Mouse (Mus musculus): Measurements from ENCODE around the gene Tada2a. TPM values are rescaled to one million over a fixed set of nuclear protein-coding genes. Genes with fewer than 3 reads are reported as not detected.
A peak's percentile ranks its signal among the peaks of the same experiment; 100 is the strongest.

Gene Tada2a
- polyA plus RNA-seq, 1 experiment from 2014 or later, result 29.1 TPM

GRCm38 (mm10) chr11:84069034-84069370, 60.4 kb downstream of the Tada2a start, which contains the start of gene Dusp14:
Gene Dusp14 (minus strand): TSS chr11:84069261.
- ATAC-seq, result no peak
- H3K9ac ChIP-seq (ENCODE audit: low read depth, low read length), result peak within 1 kb of the TSS; percentile 76
- peak within 1 kb of the TSS; percentile 80 for H3K4me2 ChIP-seq (ENCODE audit: low read length)
- H3K27me3 ChIP-seq (replicated peaks; ENCODE audit: control insufficient read depth, insufficient read depth, low read length), result peaks cover 8% of the 10 kb centered on the region
- H3K9me3 ChIP-seq (ENCODE audit: control insufficient read depth, low read length), result no peaks in the 10 kb centered on the region
- H3K27ac ChIP-seq (ENCODE audit: low read depth, low read length), result peak within 1 kb of the TSS; percentile 55
- 13% methylated on average over 11 of the region's 11 CpGs for WGBS
- peaks cover 14% of the 10 kb centered on the region for H3K4me1 ChIP-seq (ENCODE audit: control insufficient read depth, insufficient read depth, low read depth, low read length)
- peak within 1 kb of the TSS; percentile 76 for H3K4me3 ChIP-seq (ENCODE audit: low read length)
- H3K36me3 ChIP-seq (ENCODE audit: control insufficient read depth, insufficient read depth, low read length), result no peaks in the 10 kb centered on the region

DNA sequence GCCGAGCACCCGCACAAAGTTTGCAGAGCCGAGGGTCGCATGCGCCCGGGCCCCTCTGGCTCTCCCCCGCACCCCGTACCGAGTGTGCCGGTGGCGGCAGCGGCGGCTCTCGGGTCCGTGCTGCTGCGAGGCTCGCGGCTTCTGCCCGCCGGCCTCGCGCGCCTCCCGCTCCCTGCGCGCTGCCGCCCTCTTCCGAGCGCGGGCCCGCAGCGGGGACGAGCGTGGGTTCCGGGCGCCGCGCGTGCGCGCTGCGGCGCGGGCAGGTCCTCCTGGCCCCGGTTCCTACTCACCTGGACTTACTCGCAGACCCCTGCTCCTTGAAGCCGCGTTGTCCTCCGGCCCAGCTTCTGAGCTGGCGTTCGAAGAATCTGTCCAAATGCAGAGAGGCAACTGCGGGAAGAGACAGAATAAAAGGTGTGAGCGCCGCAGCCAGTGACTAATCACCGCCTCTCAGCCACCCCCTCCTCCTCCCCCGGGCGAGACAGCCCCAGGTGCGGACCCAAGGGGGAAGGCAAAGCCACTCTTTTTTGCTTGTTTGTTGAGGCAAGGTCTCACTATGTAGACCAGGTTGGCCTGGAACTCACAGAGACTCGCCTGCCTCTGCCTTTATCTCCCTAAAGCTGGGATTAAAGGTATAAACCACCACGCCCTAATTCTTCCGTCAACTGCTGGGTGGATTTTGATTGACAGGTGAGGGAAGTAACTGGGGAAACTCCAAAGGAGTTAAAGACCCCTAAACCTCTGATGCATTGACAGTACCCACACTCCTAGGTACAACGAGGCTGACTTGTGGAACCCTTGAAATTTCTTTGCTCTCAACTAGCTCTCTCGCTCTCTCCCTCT, 61.0 kb downstream of the Tada2a start:
- Histone ChIP-seq H3K4me3 (ENCODE audit: low read length) (peak overlapping the region; percentile 76), H3K27ac (ENCODE audit: low read depth, low read length) (peak overlapping the region; percentile 55), H3K9ac (ENCODE audit: low read depth, low read length) (peak overlapping the region; percentile 76), H3K4me1 (ENCODE audit: control insufficient read depth, insufficient read depth, low read depth, low read length) (peaks cover 14% of the 10 kb centered on the region), H3K9me3 (ENCODE audit: control insufficient read depth, low read length) (no peaks in the 10 kb centered on the region), H3K27me3 (replicated peaks; ENCODE audit: control insufficient read depth, insufficient read depth, low read length) (peaks cover 8% of the 10 kb centered on the region), H3K36me3 (ENCODE audit: control insufficient read depth, insufficient read depth, low read length) (no peaks in the 10 kb centered on the region), H3K4me2 (ENCODE audit: low read length) (peak overlapping the region; percentile 80)
- ATAC-seq, result peak; percentile 78
- 3% methylated on average over 44 of the region's 63 CpGs for WGBS

- peak; percentile 69 for ATAC-seq
Observed at GRCm38 (mm10) chr11:84067720-84068190, 61.6 kb downstream of the Tada2a start.

GRCm38 (mm10) chr11:84066927-84067645, 62.3 kb downstream of the Tada2a start:
- peaks cover 8% of the 10 kb centered on the region for H3K27me3 ChIP-seq (replicated peaks; ENCODE audit: control insufficient read depth, insufficient read depth, low read length)
- H3K4me3 ChIP-seq (ENCODE audit: low read length), result peak overlapping the region; percentile 76
- no peaks in the 10 kb centered on the region for H3K36me3 ChIP-seq (ENCODE audit: control insufficient read depth, insufficient read depth, low read length)
- H3K4me2 ChIP-seq (ENCODE audit: low read length), result peak overlapping the region; percentile 80
- no peaks in the 10 kb centered on the region for H3K9me3 ChIP-seq (ENCODE audit: control insufficient read depth, low read length)
- WGBS, result 3% methylated on average over 18 of the region's 18 CpGs
- H3K9ac ChIP-seq (ENCODE audit: low read depth, low read length), result no peak overlapping the region; the same call in 1 of the 2 replicates
- no peak for ATAC-seq
- H3K27ac ChIP-seq (ENCODE audit: low read depth, low read length), result no peak overlapping the region
- H3K4me1 ChIP-seq (ENCODE audit: control insufficient read depth, insufficient read depth, low read depth, low read length), result peaks cover 14% of the 10 kb centered on the region

More at GRCm38 (mm10) chr11:84067720-84068190, 61.6 kb downstream of the Tada2a start:
- Histone ChIP-seq H3K4me2 (ENCODE audit: low read length) (peak overlapping the region; percentile 80), H3K9ac (ENCODE audit: low read depth, low read length) (peak overlapping the region; percentile 76), H3K27me3 (replicated peaks; ENCODE audit: control insufficient read depth, insufficient read depth, low read length) (peaks cover 8% of the 10 kb centered on the region), H3K36me3 (ENCODE audit: control insufficient read depth, insufficient read depth, low read length) (no peaks in the 10 kb centered on the region), H3K27ac (ENCODE audit: low read depth, low read length) (peak overlapping the region; percentile 55; the same call in 1 of the 2 replicates), H3K4me1 (ENCODE audit: control insufficient read depth, insufficient read depth, low read depth, low read length) (peaks cover 14% of the 10 kb centered on the region), H3K4me3 (ENCODE audit: low read length) (peak overlapping the region; percentile 76), H3K9me3 (ENCODE audit: control insufficient read depth, low read length) (no peaks in the 10 kb centered on the region)
- WGBS, result under 1% methylated on average over 21 of the region's 21 CpGs

- 1% methylated on average over 11 of the region's 11 CpGs for WGBS
- Histone ChIP-seq H3K27me3 (replicated peaks; ENCODE audit: control insufficient read depth, insufficient read depth, low read length) (peaks cover 8% of the 10 kb centered on the region), H3K9me3 (ENCODE audit: control insufficient read depth, low read length) (no peaks in the 10 kb centered on the region), H3K9ac (ENCODE audit: low read depth, low read length) (no peak overlapping the region), H3K27ac (ENCODE audit: low read depth, low read length) (no peak overlapping the region), H3K36me3 (ENCODE audit: control insufficient read depth, insufficient read depth, low read length) (no peaks in the 10 kb centered on the region), H3K4me3 (ENCODE audit: low read length) (no peak overlapping the region), H3K4me2 (ENCODE audit: low read length) (peak overlapping the region; percentile 8; the same call in 1 of the 2 replicates), H3K4me1 (ENCODE audit: control insufficient read depth, insufficient read depth, low read depth, low read length) (peaks cover 14% of the 10 kb centered on the region)
- ATAC-seq, result no peak
Observed at GRCm38 (mm10) chr11:84066071-84066481, 63.3 kb downstream of the Tada2a start.

GRCm38 (mm10) chr11:84063631-84064209, 65.7 kb downstream of the Tada2a start:
- 91% methylated on average over 3 of the region's 3 CpGs for WGBS
- H3K9ac ChIP-seq (ENCODE audit: low read depth, low read length), result no peak overlapping the region
- no peak overlapping the region for H3K4me3 ChIP-seq (ENCODE audit: low read length)
- ATAC-seq, result no peak
- no peaks in the 10 kb centered on the region for H3K9me3 ChIP-seq (ENCODE audit: control insufficient read depth, low read length)
- peaks cover 12% of the 10 kb centered on the region for H3K4me1 ChIP-seq (ENCODE audit: control insufficient read depth, insufficient read depth, low read depth, low read length)
- H3K27ac ChIP-seq (ENCODE audit: low read depth, low read length), result no peak overlapping the region
- H3K4me2 ChIP-seq (ENCODE audit: low read length), result no peak overlapping the region
- H3K36me3 ChIP-seq (ENCODE audit: control insufficient read depth, insufficient read depth, low read length), result no peaks in the 10 kb centered on the region
- peaks cover 2% of the 10 kb centered on the region; the same call in 1 of the 2 replicates for H3K27me3 ChIP-seq (replicated peaks; ENCODE audit: control insufficient read depth, insufficient read depth, low read length)

DNA sequence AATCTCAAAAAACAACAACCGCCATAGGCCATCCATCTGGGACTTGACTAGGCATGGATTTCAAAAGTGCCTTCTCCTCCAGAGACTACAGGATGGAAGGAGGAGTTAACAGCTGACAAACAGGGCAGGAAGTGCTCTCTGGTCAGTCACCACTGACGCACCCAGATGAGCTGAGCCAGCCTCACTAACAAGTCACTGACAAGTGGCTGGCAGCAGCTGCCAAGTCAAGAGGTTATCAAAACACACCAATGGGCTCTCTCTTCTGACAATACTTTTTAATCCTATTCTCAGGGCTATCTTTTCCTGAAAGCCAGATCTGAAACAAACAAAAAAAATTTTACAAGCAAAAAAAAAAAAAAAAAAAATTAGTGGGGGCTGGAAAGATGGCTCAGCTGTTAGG, 66.6 kb downstream of the Tada2a start:
- H3K4me2 ChIP-seq (ENCODE audit: low read length), result no peak overlapping the region

DNA sequence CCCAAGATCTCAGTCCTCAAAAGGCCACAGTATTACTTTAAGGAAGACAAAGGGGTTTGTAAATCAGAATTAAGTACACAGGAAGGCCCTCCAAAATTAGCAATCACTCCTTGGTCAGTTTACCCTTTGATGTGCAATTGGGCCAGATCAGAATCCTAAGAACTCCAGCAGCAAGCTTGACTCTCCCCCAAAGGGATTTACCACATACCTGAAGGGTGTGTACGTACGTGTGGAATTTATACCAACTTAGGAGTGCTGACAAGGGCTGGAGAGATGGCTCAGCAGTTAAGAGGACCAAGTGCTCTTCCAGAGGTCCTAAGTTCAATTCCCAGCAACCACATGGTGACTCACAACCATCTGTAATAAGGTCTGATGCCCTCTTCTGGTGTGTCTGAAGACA, 67.5 kb downstream of the Tada2a start:
- H3K27me3 ChIP-seq (replicated peaks; ENCODE audit: control insufficient read depth, insufficient read depth, low read length), result no peaks in the 10 kb centered on the region; the same call in 1 of the 2 replicates
- H3K27ac ChIP-seq (ENCODE audit: low read depth, low read length), result no peak overlapping the region
- no peak overlapping the region for H3K4me2 ChIP-seq (ENCODE audit: low read length)
- H3K4me3 ChIP-seq (ENCODE audit: low read length), result no peak overlapping the region
- no peaks in the 10 kb centered on the region for H3K36me3 ChIP-seq (ENCODE audit: control insufficient read depth, insufficient read depth, low read length)
- no peak overlapping the region for H3K9ac ChIP-seq (ENCODE audit: low read depth, low read length)
- 94% methylated on average over 2 of the region's 2 CpGs for WGBS
- H3K9me3 ChIP-seq (ENCODE audit: control insufficient read depth, low read length), result no peaks in the 10 kb centered on the region
- ATAC-seq, result no peak
- peaks cover 2% of the 10 kb centered on the region; the same call in 1 of the 2 replicates for H3K4me1 ChIP-seq (ENCODE audit: control insufficient read depth, insufficient read depth, low read depth, low read length)

More for the DNA sequence above, 66.6 kb downstream of the Tada2a start:
- Histone ChIP-seq H3K9ac (ENCODE audit: low read depth, low read length) (no peak overlapping the region), H3K4me3 (ENCODE audit: low read length) (no peak overlapping the region), H3K36me3 (ENCODE audit: control insufficient read depth, insufficient read depth, low read length) (no peaks in the 10 kb centered on the region), H3K9me3 (ENCODE audit: control insufficient read depth, low read length) (no peaks in the 10 kb centered on the region), H3K27ac (ENCODE audit: low read depth, low read length) (no peak overlapping the region), H3K27me3 (replicated peaks; ENCODE audit: control insufficient read depth, insufficient read depth, low read length) (peaks cover 2% of the 10 kb centered on the region; the same call in 1 of the 2 replicates), H3K4me1 (ENCODE audit: control insufficient read depth, insufficient read depth, low read depth, low read length) (peaks cover 10% of the 10 kb centered on the region)
- WGBS, result 58% methylated on average over 2 of the region's 2 CpGs
- ATAC-seq, result no peak
